In the genomic region with DNA sequence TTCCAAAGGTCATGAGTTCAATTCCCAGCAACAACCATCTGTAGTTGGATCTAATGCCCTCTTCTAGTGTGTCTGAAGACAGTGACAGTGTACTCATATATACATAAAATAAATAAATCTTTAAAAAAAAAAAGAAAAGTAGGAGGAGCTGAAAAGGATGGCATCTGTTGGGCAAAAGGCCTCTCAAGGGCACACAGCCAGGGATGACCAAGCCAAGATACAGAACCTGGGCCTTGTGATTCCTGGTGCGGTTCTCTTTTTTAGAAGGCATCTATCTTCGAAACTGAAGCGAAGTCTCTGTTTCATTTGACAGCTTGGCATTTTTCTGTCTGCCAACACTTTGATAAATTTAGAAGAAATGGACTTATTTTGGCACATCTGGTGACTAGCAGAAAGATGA, we compare ENCODE assay signal across 21 mouse cellular contexts.
DNase-seq lines count a peak whose midpoint lies in the region; ATAC-seq lines count a peak whose summit lies in the region.
"Had no signal": no experiment of that assay in that cellular context is flagged by ENCODE, and none has a peak within 500 bp of the region (broad histone marks: within the 10 kb centered on the region; RNA-seq: fewer than 3 reads in every experiment).

No protein-coding gene starts in this region.

- DNase-seq in cerebellum, postnatal 10 days, result peak; percentile 61 to 65
- DNase-seq in cerebellum, postnatal 14 days, result peak; percentile 33 to 51
- no peak for DNase-seq in cerebellum, adult 11-12 months
- DNase-seq in brain, adult 2 months (ENCODE audit: low read depth, low spot score), result peak; percentile 35
- DNase-seq in lung, postnatal 14 days, result no peak
- DNase-seq: adrenal gland, adult 2 months; adrenal gland, adult 8-10 months; adrenal gland, postnatal 10 days; adrenal gland, postnatal 14 days; adrenal gland, postnatal 25 days; adrenal gland, postnatal 36 days; B cell, adult 2 months; cerebellum, adult 11 months; cerebellum, adult 18-20 months; cerebellum, adult 2 months; cerebellum, adult 8-10 months; cerebellum, adult 9-10 months had no signal

- ATAC-seq in cerebellum, adult (ENCODE audit: insufficient number of reproducible peaks, low FRiP score, low TSS enrichment), result no peak
- ATAC-seq: activated CD4-positive, CD25-positive, alpha-beta regulatory T cell, adult 4 months; CD4-positive, CD25-positive, alpha-beta regulatory T cell, adult 4 months; Patski had no signal

Comparison
In these comparisons a context has a peak if more than half of its experiments do, and no peak if none do; other contexts are left out.
1. DNase-seq: peak in cerebellum, postnatal 10 days (2 of 2), cerebellum, postnatal 14 days (2 of 2) and brain, adult 2 months (single experiment); none in cerebellum, adult 11-12 months (single experiment) and lung, postnatal 14 days (single experiment).